Mouse (Mus musculus): ENCODE data around the gene P2rx6.

- no peak for TF ChIP-seq CTCF (IDR thresholded peaks at IDR 0.05; ENCODE audit: low read depth, low read length)
- no peak for TF ChIP-seq TAL1 (conservative IDR thresholded peaks at IDR 0.05; ENCODE audit: low read depth, low read length)
- TF ChIP-seq GATA1 (IDR thresholded peaks at IDR 0.05; ENCODE audit: borderline replicate concordance, low read length) = no peak
- TF ChIP-seq POLR2AphosphoS5 (IDR thresholded peaks at IDR 0.05; ENCODE audit: insufficient replicate concordance, low read depth, low read length) = no peak
Measured at GRCm38 (mm10) chr16:17532271-17532670, 29.4 kb upstream of the P2rx6 start.
